Mouse (Mus musculus): ENCODE measurements around the gene Pmel.
A peak's percentile ranks its signal among the peaks of the same experiment; 100 is the strongest.

Pmel gene

GRCm38 (mm10) chr10:128703895-128704294, at the start of gene Pmel:
Gene Pmel (plus strand): TSS chr10:128704195.
- DNase-seq, result no peak

GRCm38 (mm10) chr10:128655254-128655653, 48.7 kb upstream of the Pmel start:
- no peak for DNase-seq

- DNase-seq, result no peak
Measured at GRCm38 (mm10) chr10:128656731-128657130, 47.3 kb upstream of the Pmel start.

GRCm38 (mm10) chr10:128657844-128658243, 46.2 kb upstream of the Pmel start:
- DNase-seq, result no peak

GRCm38 (mm10) chr10:128659490-128659889, 44.5 kb upstream of the Pmel start:
- DNase-seq, result no peak

GRCm38 (mm10) chr10:128662465-128662864, 41.5 kb upstream of the Pmel start:
- no peak for DNase-seq

- no peak for DNase-seq
Measured at GRCm38 (mm10) chr10:128663441-128664220, 40.4 kb upstream of the Pmel start.

- no peak for DNase-seq
Measured at GRCm38 (mm10) chr10:128664808-128665207, 39.2 kb upstream of the Pmel start.

- DNase-seq, result no peak
Measured at GRCm38 (mm10) chr10:128665307-128665706, 38.7 kb upstream of the Pmel start.

GRCm38 (mm10) chr10:128665806-128666205, 38.2 kb upstream of the Pmel start:
- no peak for DNase-seq

GRCm38 (mm10) chr10:128668790-128669672, 35.0 kb upstream of the Pmel start:
- peak; percentile 61 for DNase-seq

GRCm38 (mm10) chr10:128671148-128671547, 32.8 kb upstream of the Pmel start:
- DNase-seq, result no peak

- DNase-seq, result peak; percentile 82
Measured at GRCm38 (mm10) chr10:128673763-128674468, 30.1 kb upstream of the Pmel start, which contains the start of gene Suox. Gene Suox (minus strand): TSS chr10:128674073.

GRCm38 (mm10) chr10:128674469-128675008, 29.5 kb upstream of the Pmel start:
- DNase-seq, result no peak

- no peak for DNase-seq
Measured at GRCm38 (mm10) chr10:128695411-128695991, 8.5 kb upstream of the Pmel start.

GRCm38 (mm10) chr10:128695992-128696807, 7.8 kb upstream of the Pmel start, which contains the start of gene Rab5b:
Gene Rab5b (minus strand): TSS chr10:128696264.
- DNase-seq, result peak; percentile 94

- no peak for DNase-seq
Measured at GRCm38 (mm10) chr10:128697072-128697725, 6.8 kb upstream of the Pmel start.

GRCm38 (mm10) chr10:128699006-128699405, 5.0 kb upstream of the Pmel start:
- DNase-seq, result peak; percentile 22

- no peak for DNase-seq
Measured at GRCm38 (mm10) chr10:128699611-128700010, 4.4 kb upstream of the Pmel start.

GRCm38 (mm10) chr10:128700712-128701111, 3.3 kb upstream of the Pmel start:
- no peak for DNase-seq
